Mouse (Mus musculus) midbrain, embryonic 16.5 days (tissue): Measurements from ENCODE around the gene P2rx6. TPM values are rescaled to one million over a fixed set of nuclear protein-coding genes. Genes with fewer than 3 reads are reported as not detected.
"Not testable (repeated sequence)": the region's sequence is repeated elsewhere in the genome, so short reads cannot be mapped to it uniquely, and the experiment has no call there.

Experiments used
- ATAC-seq: fragments of 200-750 bp; cut with Nextera tagmentation; 2 replicates; pipeline ENCODE4 v1.8.0; 2017; ENCODE audit warnings: moderate TSS enrichment
- H3K27ac ChIP-seq: fragments of 300-500 bp; sonication (generic); 2 replicates; pipeline ENCODE4 v1.5.1; 2014; ENCODE audit warnings: mild to moderate bottlenecking, low read length, mixed read lengths
- H3K27me3 ChIP-seq: fragments of 300-500 bp; sonication (generic); 2 replicates; pipeline ENCODE4 v1.6.1; 2014; ENCODE audit warnings: low read depth, low read length, mixed read lengths; ENCODE audit not compliant: control insufficient read depth, insufficient read depth
- H3K36me3 ChIP-seq: fragments of 300-500 bp; sonication (generic); 2 replicates; pipeline ENCODE4 v1.6.1; 2014; ENCODE audit warnings: mild to moderate bottlenecking, low read length, moderate library complexity, mixed read lengths; ENCODE audit not compliant: control insufficient read depth, insufficient read depth
- H3K4me1 ChIP-seq: fragments of 300-500 bp; sonication (generic); 2 replicates; pipeline ENCODE4 v1.6.1; 2014; ENCODE audit warnings: mild to moderate bottlenecking, low read length, mixed read lengths; ENCODE audit not compliant: control insufficient read depth, insufficient read depth
- H3K4me2 ChIP-seq: fragments of 300-500 bp; sonication (generic); 2 replicates; pipeline ENCODE4 v1.6.1; 2014; ENCODE audit warnings: mild to moderate bottlenecking, low read length, mixed read lengths
- H3K4me3 ChIP-seq: fragments of 300-500 bp; sonication (generic); 2 replicates; pipeline ENCODE4 v1.5.1; 2014; ENCODE audit warnings: low read depth, mild to moderate bottlenecking, low read length, moderate library complexity, mixed read lengths
- H3K9ac ChIP-seq: fragments of 300-500 bp; sonication (generic); 2 replicates; pipeline ENCODE4 v1.6.1; 2014; ENCODE audit warnings: low read depth, low read length, mixed read lengths
- H3K9me3 ChIP-seq: fragments of 300-500 bp; sonication (generic); replicated peaks from 2 replicates; pipeline ENCODE4 v1.6.1; 2014; ENCODE audit warnings: mild to moderate bottlenecking, low read length, mixed read lengths; ENCODE audit not compliant: control insufficient read depth, poor library complexity, severe bottlenecking
- WGBS: fragments of 180-500 bp; shearing (Covaris S2); extraction: QIAGEN DNeasy Blood & Tissue Kit; methylation state at CpG from one replicate; pipeline ENCODE4 v1.1.7; 2014; 5-methylcytosine and 5-hydroxymethylcytosine counted together
- polyA plus RNA-seq: library from polyadenylated mRNA; unstranded; fragments of >200 nt; fragmentation: Nextera tagmentation; extraction: Ambion mirVana; gene quantifications from 2 replicates; pipeline ENCODE4 v1.2.1, GENCODE M21; 2015

P2rx6 gene
- polyA plus RNA-seq, 1 experiment from 2014 or later: 3.5 TPM

GRCm38 (mm10) chr16:17614740-17615139 is 53.1 kb downstream of the P2rx6 start:
- H3K4me1 ChIP-seq, H3K27ac ChIP-seq, ATAC-seq, H3K36me3 ChIP-seq, H3K9me3 ChIP-seq, H3K27me3 ChIP-seq, H3K9ac ChIP-seq, H3K4me2 ChIP-seq, H3K4me3 ChIP-seq: not testable (repeated sequence)
- WGBS: 90% methylated on average over 6 of the region's 6 CpGs

- 86% methylated on average over 5 of the region's 5 CpGs for WGBS
- Histone ChIP-seq H3K27ac (no peak overlapping the region), H3K36me3 (no peaks in the 10 kb centered on the region), H3K4me2 (no peak overlapping the region), H3K9me3 (no peaks in the 10 kb centered on the region), H3K27me3 (no peaks in the 10 kb centered on the region; the same call in 1 of the 2 replicates), H3K4me3 (no peak overlapping the region), H3K4me1 (peaks cover 9% of the 10 kb centered on the region), H3K9ac (no peak overlapping the region)
- no peak for ATAC-seq
These were observed 54.5 kb downstream of the P2rx6 start for GRCm38 (mm10) chr16:17616212-17616611.

GRCm38 (mm10) chr16:17617922-17618565 is 56.4 kb downstream of the P2rx6 start:
- H3K9ac ChIP-seq: no peak overlapping the region
- H3K27ac ChIP-seq: no peak overlapping the region
- no peak for ATAC-seq
- no peak overlapping the region for H3K4me3 ChIP-seq
- H3K4me2 ChIP-seq: no peak overlapping the region
- no peaks in the 10 kb centered on the region for H3K9me3 ChIP-seq
- H3K4me1 ChIP-seq: peaks cover 9% of the 10 kb centered on the region
- 18% methylated on average over 13 of the region's 13 CpGs for WGBS
- no peaks in the 10 kb centered on the region; the same call in 1 of the 2 replicates for H3K27me3 ChIP-seq
- H3K36me3 ChIP-seq: no peaks in the 10 kb centered on the region

- peak; percentile 85 for ATAC-seq
- no peaks in the 10 kb centered on the region for H3K9me3 ChIP-seq
- H3K4me3 ChIP-seq: peak within 1 kb of the TSS; percentile 67
- H3K4me1 ChIP-seq: peaks cover 9% of the 10 kb centered on the region
- 2% methylated on average over 60 of the region's 60 CpGs for WGBS
- peak within 1 kb of the TSS; percentile 81 for H3K9ac ChIP-seq
- H3K4me2 ChIP-seq: peak within 1 kb of the TSS; percentile 76
- H3K27ac ChIP-seq: peak within 1 kb of the TSS; percentile 50; the same call in 1 of the 2 replicates
- peaks cover 7% of the 10 kb centered on the region; the same call in 1 of the 2 replicates for H3K36me3 ChIP-seq
- no peaks in the 10 kb centered on the region; the same call in 1 of the 2 replicates for H3K27me3 ChIP-seq
These were observed 57.8 kb downstream of the P2rx6 start, which contains the start of gene Smpd4 for GRCm38 (mm10) chr16:17619198-17620105. TSS of gene Smpd4 (plus strand) at chr16:17619354.

GRCm38 (mm10) chr16:17621936-17622335 is 60.3 kb downstream of the P2rx6 start:
- H3K4me2 ChIP-seq: no peak overlapping the region
- ATAC-seq: no peak
- peaks cover 9% of the 10 kb centered on the region for H3K4me1 ChIP-seq
- H3K9ac ChIP-seq: no peak overlapping the region
- no peaks in the 10 kb centered on the region for H3K9me3 ChIP-seq
- H3K27me3 ChIP-seq: no peaks in the 10 kb centered on the region; the same call in 1 of the 2 replicates
- WGBS: 100% methylated on average over 1 of the region's 1 CpGs
- peaks cover 15% of the 10 kb centered on the region for H3K36me3 ChIP-seq
- no peak overlapping the region for H3K4me3 ChIP-seq
- no peak overlapping the region for H3K27ac ChIP-seq

- H3K36me3 ChIP-seq: peaks cover 40% of the 10 kb centered on the region
- ATAC-seq: 0 out of 2 replicates have a peak, but pooled peaks have one; percentile 45
- no peak overlapping the region for H3K27ac ChIP-seq
- no peak overlapping the region for H3K4me2 ChIP-seq
- no peak overlapping the region for H3K4me3 ChIP-seq
- WGBS: 74% methylated on average over 8 of the region's 8 CpGs
- H3K9me3 ChIP-seq: no peaks in the 10 kb centered on the region
- no peaks in the 10 kb centered on the region for H3K27me3 ChIP-seq
- H3K4me1 ChIP-seq: 0 out of 2 replicates have a peak, but pooled peaks cover under 1% of the 10 kb centered on the region
- H3K9ac ChIP-seq: no peak overlapping the region
These were observed 64.0 kb downstream of the P2rx6 start for GRCm38 (mm10) chr16:17625488-17626268.

- Histone ChIP-seq H3K4me2 (no peak overlapping the region), H3K4me1 (no peaks in the 10 kb centered on the region), H3K27me3 (no peaks in the 10 kb centered on the region), H3K9ac (no peak overlapping the region), H3K9me3 (no peaks in the 10 kb centered on the region), H3K36me3 (peaks cover 43% of the 10 kb centered on the region), H3K27ac (no peak overlapping the region), H3K4me3 (no peak overlapping the region)
- 99% methylated on average over 5 of the region's 5 CpGs for WGBS
- no peak for ATAC-seq
These were observed 64.5 kb downstream of the P2rx6 start for GRCm38 (mm10) chr16:17626269-17626555.
